In genomic region chr2:160354319-160354718, GRCm38 (mm10) we compare ENCODE assay signal across 30 mouse cellular contexts. TPM values are rescaled to one million over a fixed set of nuclear protein-coding genes. Genes with fewer than 3 reads are reported as not detected.
A peak's percentile ranks its signal among the peaks of the same experiment; 100 is the strongest.
DNase-seq lines count a peak whose midpoint lies in the region; ATAC-seq and TF ChIP-seq lines count a peak whose summit lies in the region.
"Had no signal": no experiment of that assay in that cellular context is flagged by ENCODE, and none has a peak within 500 bp of the region (broad histone marks: within the 10 kb centered on the region; RNA-seq: fewer than 3 reads in every experiment).

No protein-coding gene starts in this region.

- no peak overlapping the region for H3K4me3 ChIP-seq in kidney, postnatal 0 days (replicated peaks; ENCODE audit: low read depth, low read length)
- H3K4me3 ChIP-seq in kidney, embryonic 16.5 days (ENCODE audit: low read length) = no peak overlapping the region
- no peak overlapping the region for H3K4me3 ChIP-seq in lung, postnatal 0 days (ENCODE audit: low read depth, low read length)
- H3K4me3 ChIP-seq: embryonic facial prominence, embryonic 13.5 days; forebrain, embryonic 10.5 days; hindbrain, embryonic 13.5 days; kidney, embryonic 15.5 days; limb, embryonic 12.5 days; midbrain, embryonic 10.5 days; myocyte; neural tube, embryonic 12.5 days had no signal

- DNase-seq in CD4-positive, CD25-positive, alpha-beta regulatory T cell, adult 2 months (ENCODE audit: low read depth, low spot score) = peak; percentile 21
- no peak for DNase-seq in kidney, postnatal 0 days (ENCODE audit: low spot score)
- no peak for DNase-seq in lung, postnatal 0 days (ENCODE audit: low spot score)
- no peak for DNase-seq in lung, postnatal 10 days
- no peak for DNase-seq in ovary, postnatal 10 days (ENCODE audit: low spot score)
- DNase-seq: adrenal gland, adult 2 months; adrenal gland, postnatal 36 days; cerebellum, adult 18-20 months; cerebellum, postnatal 10 days; gastrocnemius, postnatal 25 days; heart, adult 11 months; heart, postnatal 4 days; kidney, adult 11 months; kidney, postnatal 4 days; liver, postnatal 0 days; lung, postnatal 14 days had no signal

- H3K27me3 ChIP-seq in kidney, postnatal 0 days (ENCODE audit: insufficient read depth, low read length) = peaks cover 7% of the 10 kb centered on the region
- peaks cover 18% of the 10 kb centered on the region for H3K27me3 ChIP-seq in kidney, embryonic 16.5 days (ENCODE audit: insufficient read depth, low read length)
- H3K27me3 ChIP-seq in lung, postnatal 0 days (replicated peaks; ENCODE audit: insufficient read depth, low read length) = peaks cover 15% of the 10 kb centered on the region; the same call in 1 of the 2 replicates

- TF ChIP-seq CTCF in kidney, postnatal 0 days (IDR thresholded peaks at IDR 0.05; ENCODE audit: low read depth) = peak; percentile 34
- peak; percentile 35 for TF ChIP-seq CTCF in lung, postnatal 0 days (IDR thresholded peaks at IDR 0.05)

- TF ChIP-seq EP300 in lung, postnatal 0 days (IDR thresholded peaks at IDR 0.05) = no peak

- no peak for ATAC-seq in CD4-positive, CD25-positive, alpha-beta regulatory T cell, adult 4 months
- ATAC-seq in kidney, postnatal 0 days (replicated peaks; ENCODE audit: low FRiP score, low read depth) = no peak
- ATAC-seq in kidney, embryonic 16.5 days (ENCODE audit: low FRiP score, low TSS enrichment) = no peak
- no peak for ATAC-seq in lung, postnatal 0 days
- ATAC-seq: activated CD4-positive, CD25-positive, alpha-beta regulatory T cell, adult 4 months; forebrain, embryonic 16.5 days; liver, postnatal 0 days had no signal

- H3K27ac ChIP-seq in kidney, postnatal 0 days = no peak overlapping the region
- no peak overlapping the region for H3K27ac ChIP-seq in kidney, embryonic 16.5 days (ENCODE audit: low read length)
- no peak overlapping the region for H3K27ac ChIP-seq in lung, postnatal 0 days (ENCODE audit: low read length)
- H3K27ac ChIP-seq: embryonic facial prominence, embryonic 13.5 days; forebrain, embryonic 10.5 days; hindbrain, embryonic 13.5 days; kidney, embryonic 15.5 days; limb, embryonic 12.5 days; midbrain, embryonic 10.5 days; neural tube, embryonic 12.5 days had no signal

- no peak overlapping the region for H3K4me2 ChIP-seq in kidney, postnatal 0 days (ENCODE audit: low read length)
- H3K4me2 ChIP-seq in kidney, embryonic 16.5 days (replicated peaks; ENCODE audit: low read depth, low read length) = no peak overlapping the region
- no peak overlapping the region for H3K4me2 ChIP-seq in lung, postnatal 0 days (replicated peaks; ENCODE audit: low read depth, low read length)
- H3K4me2 ChIP-seq: embryonic facial prominence, embryonic 13.5 days; heart, embryonic 11.5 days; hindbrain, embryonic 13.5 days; kidney, embryonic 15.5 days; limb, embryonic 12.5 days; neural tube, embryonic 12.5 days had no signal

- 73% methylated on average over 2 of the region's 2 CpGs for WGBS in kidney, postnatal 0 days
- WGBS in kidney, embryonic 16.5 days = 63% methylated on average over 2 of the region's 2 CpGs
- WGBS in lung, postnatal 0 days = 61% methylated on average over 2 of the region's 2 CpGs

- H3K9ac ChIP-seq in kidney, postnatal 0 days (ENCODE audit: low read depth, low read length) = no peak overlapping the region
- H3K9ac ChIP-seq in kidney, embryonic 16.5 days (replicated peaks; ENCODE audit: low read length) = no peak overlapping the region
- H3K9ac ChIP-seq in lung, postnatal 0 days (replicated peaks; ENCODE audit: low read depth) = no peak overlapping the region
- H3K9ac ChIP-seq: embryonic facial prominence, embryonic 13.5 days; hindbrain, embryonic 13.5 days; kidney, embryonic 15.5 days; limb, embryonic 12.5 days; liver, postnatal 0 days; neural tube, embryonic 12.5 days had no signal

- no peaks in the 10 kb centered on the region for H3K9me3 ChIP-seq in kidney, postnatal 0 days (replicated peaks; ENCODE audit: low read length)
- no peaks in the 10 kb centered on the region for H3K9me3 ChIP-seq in kidney, embryonic 16.5 days (ENCODE audit: low read length)
- no peaks in the 10 kb centered on the region for H3K9me3 ChIP-seq in lung, postnatal 0 days (ENCODE audit: low read length)
- H3K9me3 ChIP-seq: embryonic facial prominence, embryonic 13.5 days; forebrain, embryonic 10.5 days; hindbrain, embryonic 13.5 days; kidney, embryonic 15.5 days; limb, embryonic 12.5 days; midbrain, embryonic 10.5 days; neural tube, embryonic 12.5 days had no signal

- H3K36me3 ChIP-seq in kidney, postnatal 0 days (ENCODE audit: insufficient read depth, low read length) = no peaks in the 10 kb centered on the region
- H3K36me3 ChIP-seq in kidney, embryonic 16.5 days (ENCODE audit: insufficient read depth, low read length) = no peaks in the 10 kb centered on the region
- no peaks in the 10 kb centered on the region for H3K36me3 ChIP-seq in lung, postnatal 0 days (ENCODE audit: insufficient read depth, low read length)
- H3K36me3 ChIP-seq: embryonic facial prominence, embryonic 13.5 days; forebrain, embryonic 10.5 days; hindbrain, embryonic 13.5 days; kidney, embryonic 15.5 days; limb, embryonic 12.5 days; midbrain, embryonic 10.5 days; neural tube, embryonic 12.5 days had no signal

- H3K4me1 ChIP-seq in kidney, postnatal 0 days (replicated peaks; ENCODE audit: insufficient read depth, low read length) = no peaks in the 10 kb centered on the region
- peaks cover 7% of the 10 kb centered on the region; the same call in 1 of the 2 replicates for H3K4me1 ChIP-seq in kidney, embryonic 16.5 days (ENCODE audit: insufficient read depth, low read length)
- H3K4me1 ChIP-seq in lung, postnatal 0 days (ENCODE audit: insufficient read depth, low read depth, low read length) = no peaks in the 10 kb centered on the region

RNA-seq across cellular contexts. Expression of gene Mafb, which starts 12.5 kb away (rescaled TPM):
- under 1 TPM in 1 of 2 experiments, not detected in 1; 0.18 TPM for polyA plus RNA-seq in CD4-positive, CD25-positive, alpha-beta regulatory T cell, adult 4 months (2017; shearing (Covaris generic))
- 31.5 and 31.7 TPM in 2 replicates for polyA plus RNA-seq in kidney, postnatal 0 days (2015; fragmentation: Nextera tagmentation; extraction: Ambion mirVana)
- 31.4 and 35.8 TPM in 2 replicates for polyA plus RNA-seq in kidney, embryonic 16.5 days (2015; fragmentation: Nextera tagmentation; extraction: Ambion mirVana)
- polyA plus RNA-seq in lung, postnatal 0 days (2015; fragmentation: Nextera tagmentation; extraction: Ambion mirVana) = 2.9 and 3.1 TPM in 2 replicates
- polyA plus RNA-seq: activated CD4-positive, CD25-positive, alpha-beta regulatory T cell, adult 4 months had no signal

RNA-seq across cellular contexts. Expression of gene Gm826, which starts 20.4 kb away (rescaled TPM):
- not detected for polyA plus RNA-seq in CD4-positive, CD25-positive, alpha-beta regulatory T cell, adult 4 months (2017; shearing (Covaris generic))
- polyA plus RNA-seq in kidney, postnatal 0 days (2015; fragmentation: Nextera tagmentation; extraction: Ambion mirVana) = 0.28 and 0.49 TPM in 2 replicates
- 0.67 and 0.91 TPM in 2 replicates for polyA plus RNA-seq in kidney, embryonic 16.5 days (2015; fragmentation: Nextera tagmentation; extraction: Ambion mirVana)
- 0.29 and 0.53 TPM in 2 replicates for polyA plus RNA-seq in lung, postnatal 0 days (2015; fragmentation: Nextera tagmentation; extraction: Ambion mirVana)
- polyA plus RNA-seq: activated CD4-positive, CD25-positive, alpha-beta regulatory T cell, adult 4 months; brain, embryonic 14.5 days; embryonic facial prominence, embryonic 13.5 days; forebrain, embryonic 10.5 days; forebrain, embryonic 16.5 days; hindbrain, embryonic 13.5 days; limb, embryonic 12.5 days; myocyte had no signal
